Mouse (Mus musculus): Measurements from ENCODE around the gene Foxo3. TPM values are rescaled to one million over a fixed set of nuclear protein-coding genes. Genes with fewer than 3 reads are reported as not detected.

The Foxo3 gene
- polyA plus RNA-seq, 1 experiment from 2014 or later: 6.5 TPM

- no peaks in the 10 kb centered on the region for H3K27me3 ChIP-seq
- H3K27ac ChIP-seq: no peak overlapping the region
- no peaks in the 10 kb centered on the region for H3K36me3 ChIP-seq
- WGBS: 78% methylated on average over 14 of the region's 14 CpGs
- no peaks in the 10 kb centered on the region for H3K4me1 ChIP-seq
- H3K9ac ChIP-seq: no peak overlapping the region
- H3K9me3 ChIP-seq: no peaks in the 10 kb centered on the region
- no peak for ATAC-seq (ENCODE audit: insufficient number of reproducible peaks, insufficient read depth, low FRiP score, low TSS enrichment)
- no peak overlapping the region for H3K4me2 ChIP-seq (replicated peaks)
- H3K4me3 ChIP-seq: no peak overlapping the region
These were observed 141.5 kb downstream of the Foxo3 start for GRCm38 (mm10) chr10:42134759-42135702.

Other genes starting within 250 kb of the Foxo3 start
- gene Afg1l, start 201.8 kb upstream of the Foxo3 start, polyA plus RNA-seq (2016; fragmentation: Nextera tagmentation; extraction: Ambion mirVana): 5.6 and 6.1 TPM in 2 replicates
- gene Snx3, start 225.3 kb upstream of the Foxo3 start, polyA plus RNA-seq (2016; fragmentation: Nextera tagmentation; extraction: Ambion mirVana): 265 and 269 TPM in 2 replicates